Mouse (Mus musculus): ENCODE measurements around the gene Mepce.

DNA sequence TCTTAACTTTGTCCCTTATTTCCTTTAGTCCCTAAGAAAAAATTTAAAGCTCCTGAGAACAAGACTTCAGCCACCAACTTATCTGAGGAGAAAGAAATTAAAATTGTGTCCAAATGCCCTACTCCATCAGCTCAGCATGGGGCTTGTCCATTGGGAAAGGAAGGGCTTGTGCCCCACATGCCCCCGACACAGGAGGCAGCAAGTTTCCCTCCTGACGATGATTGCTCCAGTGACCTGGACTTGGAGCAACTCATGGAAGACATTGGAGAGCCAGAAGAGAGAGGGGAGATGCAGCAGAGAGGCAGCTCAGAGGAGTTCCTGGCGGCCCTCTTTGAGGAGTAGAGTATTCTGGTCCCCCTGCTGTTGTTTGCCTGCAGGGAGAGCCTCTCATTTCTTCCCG, 34.7 kb upstream of the Mepce start:
- TF ChIP-seq CTCF (IDR thresholded peaks at IDR 0.05), result no peak
- no peak for TF ChIP-seq EP300 (IDR thresholded peaks at IDR 0.05)

Measured in lung, postnatal 0 days (tissue).